ENCODE assay signal across 9 mouse cellular contexts in genomic region chr4:136789821-136790220, GRCm38 (mm10). TPM values are rescaled to one million over a fixed set of nuclear protein-coding genes. Genes with fewer than 3 reads are reported as not detected.
DNase-seq lines count a peak whose midpoint lies in the region; ATAC-seq and TF ChIP-seq lines count a peak whose summit lies in the region.
"Had no signal": no experiment of that assay in that cellular context is flagged by ENCODE, and none has a peak within 500 bp of the region (broad histone marks: within the 10 kb centered on the region; RNA-seq: fewer than 3 reads in every experiment).

No protein-coding gene starts in this region.

- WGBS in liver, postnatal 0 days (ENCODE audit: insufficient replicate concordance): 49% methylated on average over 6 of the region's 6 CpGs
- WGBS in liver, embryonic 11.5 days: 47% methylated on average over 6 of the region's 6 CpGs

- no peak overlapping the region for H3K27ac ChIP-seq in liver, postnatal 0 days (ENCODE audit: low read depth)
- H3K27ac ChIP-seq in liver, embryonic 11.5 days (ENCODE audit: low read depth, low read length): no peak overlapping the region
- H3K27ac ChIP-seq: limb, embryonic 12.5 days had no signal

- H3K9me3 ChIP-seq in liver, postnatal 0 days (ENCODE audit: low read length): no peaks in the 10 kb centered on the region
- no peaks in the 10 kb centered on the region for H3K9me3 ChIP-seq in liver, embryonic 11.5 days (ENCODE audit: control insufficient read depth, low read length)
- H3K9me3 ChIP-seq: limb, embryonic 12.5 days had no signal

- H3K4me2 ChIP-seq in liver, postnatal 0 days (ENCODE audit: low read depth, low read length): no peak overlapping the region
- no peak overlapping the region for H3K4me2 ChIP-seq in liver, embryonic 11.5 days
- H3K4me2 ChIP-seq: limb, embryonic 12.5 days had no signal

- no peak; the same call in 1 of the 2 replicates for ATAC-seq in liver, postnatal 0 days
- no peak for ATAC-seq in liver, embryonic 11.5 days (replicated peaks; ENCODE audit: low FRiP score)

- H3K4me3 ChIP-seq in liver, postnatal 0 days (ENCODE audit: low read depth, low read length): no peak overlapping the region
- H3K4me3 ChIP-seq in liver, embryonic 11.5 days (ENCODE audit: low read depth, low read length): no peak overlapping the region
- H3K4me3 ChIP-seq: limb, embryonic 12.5 days; myocyte had no signal

- no peaks in the 10 kb centered on the region for H3K36me3 ChIP-seq in liver, postnatal 0 days (replicated peaks; ENCODE audit: insufficient read depth, low read length)
- no peaks in the 10 kb centered on the region for H3K36me3 ChIP-seq in liver, embryonic 11.5 days (ENCODE audit: control insufficient read depth, insufficient read depth, low read length)

- intact Hi-C loops in heart, postnatal 36 days (cut with DNase I): no loop called here

- no peak for TF ChIP-seq CTCF in liver, postnatal 0 days (IDR thresholded peaks at IDR 0.05; ENCODE audit: low read depth)

- H3K27me3 ChIP-seq in liver, postnatal 0 days (ENCODE audit: insufficient read depth, low read length): no peaks in the 10 kb centered on the region
- H3K27me3 ChIP-seq in liver, embryonic 11.5 days (replicated peaks; ENCODE audit: control insufficient read depth, insufficient read depth, low read length): no peaks in the 10 kb centered on the region
- H3K27me3 ChIP-seq: limb, embryonic 12.5 days had no signal

- H3K9ac ChIP-seq in liver, postnatal 0 days (replicated peaks): no peak overlapping the region
- no peak overlapping the region for H3K9ac ChIP-seq in liver, embryonic 11.5 days (ENCODE audit: low read depth, low read length)
- H3K9ac ChIP-seq: limb, embryonic 12.5 days had no signal

- H3K4me1 ChIP-seq in liver, postnatal 0 days (ENCODE audit: insufficient read depth): no peaks in the 10 kb centered on the region
- peaks cover 3% of the 10 kb centered on the region; the same call in 1 of the 2 replicates for H3K4me1 ChIP-seq in liver, embryonic 11.5 days (replicated peaks; ENCODE audit: control insufficient read depth, insufficient read depth, low read length)

- DNase-seq in liver, postnatal 0 days: peak; percentile 20
- DNase-seq in liver, embryonic 11.5 days (ENCODE audit: low spot score): no peak
- peak; percentile 72 to 80 for DNase-seq in cerebellum, postnatal 25 days
- peak; percentile 60 to 70 for DNase-seq in heart, postnatal 36 days
- DNase-seq in lung, postnatal 4 days: peak; percentile 59 to 68
- no peak for DNase-seq in thymus, postnatal 25 days
- DNase-seq in left cerebral cortex, adult 11 months (ENCODE audit: low spot score): no peak

- TF ChIP-seq EP300 in liver, postnatal 0 days (IDR thresholded peaks at IDR 0.05; ENCODE audit: low read depth): no peak

RNA-seq across cellular contexts. Expression of gene Ephb2, which starts 46.0 kb away (rescaled TPM):
- polyA plus RNA-seq in liver, postnatal 0 days (2015; fragmentation: Nextera tagmentation; extraction: Ambion mirVana): 0.08 and 0.12 TPM in 2 replicates
- 4.8 and 5.1 TPM in 2 replicates for polyA plus RNA-seq in liver, embryonic 11.5 days (2014; fragmentation: Nextera tagmentation; extraction: Ambion mirVana)
- total RNA-seq in heart, postnatal 36 days (2021): under 1 TPM; 0.16 to 0.39 TPM

Comparison
In these comparisons a context has a peak if more than half of its experiments do, and no peak if none do; other contexts are left out.
1. DNase-seq: peak in liver, postnatal 0 days (single experiment), cerebellum, postnatal 25 days (2 of 2), heart, postnatal 36 days (2 of 2) and lung, postnatal 4 days (2 of 2); none in liver, embryonic 11.5 days (single experiment), thymus, postnatal 25 days (single experiment) and left cerebral cortex, adult 11 months (single experiment).